Mouse (Mus musculus): ENCODE results near the gene Acap1. TPM values are rescaled to one million over a fixed set of nuclear protein-coding genes. Genes with fewer than 3 reads are reported as not detected.
A peak's percentile ranks its signal among the peaks of the same experiment; 100 is the strongest.
"Not testable (repeated sequence)": the region's sequence is repeated elsewhere in the genome, so short reads cannot be mapped to it uniquely, and the experiment has no call there.

The Acap1 gene
- polyA plus RNA-seq, 1 experiment from 2014 or later: 0.33 TPM

DNA sequence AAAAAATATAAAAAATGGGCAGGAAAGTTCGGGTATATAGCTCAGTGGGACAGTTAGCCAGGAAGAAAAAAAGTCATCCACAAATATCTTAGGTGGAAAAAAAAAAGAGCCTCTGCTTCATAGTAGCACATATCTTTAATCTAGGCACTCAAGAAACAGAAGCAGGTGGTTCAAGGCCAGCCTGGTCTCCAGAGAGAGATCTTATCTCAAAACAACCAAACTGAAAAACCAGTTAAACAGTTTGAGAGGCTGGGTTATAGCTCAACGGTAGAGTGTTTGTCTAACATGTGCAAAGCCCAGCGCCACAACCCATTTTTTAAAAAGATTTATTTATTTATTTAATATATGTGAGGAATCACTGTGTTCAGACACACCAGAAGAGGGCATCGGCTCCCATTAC is 37.7 kb upstream of the Acap1 start:
- no peak overlapping the region for H3K4me2 ChIP-seq (ENCODE audit: low read length)
- no peak overlapping the region for H3K9ac ChIP-seq (ENCODE audit: low read depth, low read length)
- 76% methylated on average over 4 of the region's 4 CpGs for WGBS
- no peaks in the 10 kb centered on the region; the same call in 1 of the 2 replicates for H3K27me3 ChIP-seq (ENCODE audit: insufficient read depth, low read length)
- H3K9me3 ChIP-seq (replicated peaks; ENCODE audit: low read length): no peaks in the 10 kb centered on the region
- H3K36me3 ChIP-seq (ENCODE audit: insufficient read depth, low read length): no peaks in the 10 kb centered on the region
- no peak for DNase-seq (ENCODE audit: low spot score)
- TF ChIP-seq CTCF (IDR thresholded peaks at IDR 0.05; ENCODE audit: low read depth): no peak
- H3K4me1 ChIP-seq (replicated peaks; ENCODE audit: insufficient read depth, low read length): peaks cover 24% of the 10 kb centered on the region
- ATAC-seq (replicated peaks; ENCODE audit: low FRiP score, low read depth): no peak
- H3K27ac ChIP-seq: no peak overlapping the region
- no peak overlapping the region for H3K4me3 ChIP-seq (replicated peaks; ENCODE audit: low read depth, low read length)

DNA sequence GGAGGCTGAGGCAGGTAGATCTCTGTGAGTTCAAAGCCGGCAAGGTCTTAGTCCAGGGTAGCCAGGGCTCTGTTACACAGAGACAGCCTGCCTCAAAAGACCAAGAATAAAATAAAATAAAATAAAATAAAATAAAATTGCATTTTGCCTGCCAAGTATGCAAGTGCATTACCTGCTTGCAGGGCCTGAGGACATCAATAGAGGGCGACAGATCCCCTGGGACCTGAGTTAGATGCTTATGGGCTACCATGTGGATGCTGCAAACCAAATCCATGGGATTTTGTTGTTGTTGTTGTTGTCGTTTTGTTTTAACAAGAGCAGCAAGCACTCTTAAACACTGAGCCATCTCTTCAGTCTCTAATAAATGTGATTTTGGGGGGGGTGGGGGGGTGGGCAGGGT is 36.9 kb upstream of the Acap1 start:
- H3K9ac ChIP-seq (ENCODE audit: low read depth, low read length): no peak overlapping the region
- H3K4me1 ChIP-seq (replicated peaks; ENCODE audit: insufficient read depth, low read length): peaks cover 20% of the 10 kb centered on the region
- DNase-seq (ENCODE audit: low spot score): no peak
- H3K9me3 ChIP-seq (replicated peaks; ENCODE audit: low read length): no peaks in the 10 kb centered on the region
- no peak for ATAC-seq (replicated peaks; ENCODE audit: low FRiP score, low read depth)
- peak; percentile 33; the same call in 1 of the 2 replicates for TF ChIP-seq CTCF (IDR thresholded peaks at IDR 0.05; ENCODE audit: low read depth)
- H3K4me3 ChIP-seq (replicated peaks; ENCODE audit: low read depth, low read length): no peak overlapping the region
- H3K27me3 ChIP-seq (ENCODE audit: insufficient read depth, low read length): no peaks in the 10 kb centered on the region; the same call in 1 of the 2 replicates
- 51% methylated on average over 3 of the region's 3 CpGs for WGBS
- H3K4me2 ChIP-seq (ENCODE audit: low read length): no peak overlapping the region
- no peaks in the 10 kb centered on the region for H3K36me3 ChIP-seq (ENCODE audit: insufficient read depth, low read length)
- no peak overlapping the region for H3K27ac ChIP-seq

GRCm38 (mm10) chr11:69931769-69932168 is 36.4 kb upstream of the Acap1 start:
- Histone ChIP-seq H3K9me3 (replicated peaks; ENCODE audit: low read length) (no peaks in the 10 kb centered on the region), H3K4me1 (replicated peaks; ENCODE audit: insufficient read depth, low read length) (peaks cover 15% of the 10 kb centered on the region), H3K4me3 (replicated peaks; ENCODE audit: low read depth, low read length) (no peak overlapping the region), H3K9ac (ENCODE audit: low read depth, low read length) (no peak overlapping the region), H3K27me3 (ENCODE audit: insufficient read depth, low read length) (no peaks in the 10 kb centered on the region; the same call in 1 of the 2 replicates), H3K36me3 (ENCODE audit: insufficient read depth, low read length) (no peaks in the 10 kb centered on the region), H3K4me2 (ENCODE audit: low read length) (no peak overlapping the region), H3K27ac (no peak overlapping the region)
- WGBS: 78% methylated on average over 8 of the region's 8 CpGs
- TF ChIP-seq CTCF (IDR thresholded peaks at IDR 0.05; ENCODE audit: low read depth): no peak
- no peak for ATAC-seq (replicated peaks; ENCODE audit: low FRiP score, low read depth)
- no peak for DNase-seq (ENCODE audit: low spot score)

GRCm38 (mm10) chr11:69930967-69931537 is 35.7 kb upstream of the Acap1 start:
- H3K9me3 ChIP-seq (replicated peaks; ENCODE audit: low read length): no peaks in the 10 kb centered on the region
- no peak for ATAC-seq (replicated peaks; ENCODE audit: low FRiP score, low read depth)
- H3K4me3 ChIP-seq (replicated peaks; ENCODE audit: low read depth, low read length): no peak overlapping the region
- no peaks in the 10 kb centered on the region for H3K36me3 ChIP-seq (ENCODE audit: insufficient read depth, low read length)
- H3K4me2 ChIP-seq (ENCODE audit: low read length): no peak overlapping the region
- no peak for DNase-seq (ENCODE audit: low spot score)
- no peak for TF ChIP-seq CTCF (IDR thresholded peaks at IDR 0.05; ENCODE audit: low read depth)
- no peak overlapping the region for H3K27ac ChIP-seq
- 49% methylated on average over 3 of the region's 3 CpGs for WGBS
- no peaks in the 10 kb centered on the region for H3K27me3 ChIP-seq (ENCODE audit: insufficient read depth, low read length)
- H3K4me1 ChIP-seq (replicated peaks; ENCODE audit: insufficient read depth, low read length): peaks cover 9% of the 10 kb centered on the region
- H3K9ac ChIP-seq (ENCODE audit: low read depth, low read length): no peak overlapping the region

- H3K9me3 ChIP-seq (replicated peaks; ENCODE audit: low read length); H3K27me3 ChIP-seq (ENCODE audit: insufficient read depth, low read length); H3K9ac ChIP-seq (ENCODE audit: low read depth, low read length); DNase-seq (ENCODE audit: low spot score); H3K36me3 ChIP-seq (ENCODE audit: insufficient read depth, low read length); H3K4me1 ChIP-seq (replicated peaks; ENCODE audit: insufficient read depth, low read length); ATAC-seq (replicated peaks; ENCODE audit: low FRiP score, low read depth); H3K27ac ChIP-seq; H3K4me2 ChIP-seq (ENCODE audit: low read length); H3K4me3 ChIP-seq (replicated peaks; ENCODE audit: low read depth, low read length): not testable (repeated sequence)
- WGBS: 89% methylated on average over 8 of the region's 8 CpGs
Observed at GRCm38 (mm10) chr11:69930176-69930575, 34.8 kb upstream of the Acap1 start.

DNA sequence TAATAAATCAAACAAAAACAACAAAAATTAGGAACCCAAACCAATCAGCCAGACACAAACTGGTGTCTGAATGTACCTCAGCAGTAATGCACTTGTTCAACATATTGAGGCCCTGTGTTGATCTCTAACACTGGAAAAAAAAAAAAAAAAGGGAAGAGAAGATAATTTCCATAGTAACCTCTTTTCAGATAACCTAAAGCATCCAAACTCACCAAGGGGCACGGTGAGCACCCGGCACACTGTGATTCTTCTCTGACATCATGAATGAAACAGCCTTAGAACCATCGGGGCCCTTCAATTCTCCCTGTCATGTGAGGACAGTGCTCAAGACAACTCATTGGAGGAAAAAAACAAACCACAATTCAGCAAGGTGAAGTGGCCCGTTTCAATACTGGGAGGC is 34.4 kb upstream of the Acap1 start:
- H3K9me3 ChIP-seq (replicated peaks; ENCODE audit: low read length): no peaks in the 10 kb centered on the region
- no peak for ATAC-seq (replicated peaks; ENCODE audit: low FRiP score, low read depth)
- no peaks in the 10 kb centered on the region for H3K27me3 ChIP-seq (ENCODE audit: insufficient read depth, low read length)
- no peak overlapping the region for H3K4me2 ChIP-seq (ENCODE audit: low read length)
- H3K36me3 ChIP-seq (ENCODE audit: insufficient read depth, low read length): no peaks in the 10 kb centered on the region
- no peak overlapping the region for H3K4me3 ChIP-seq (replicated peaks; ENCODE audit: low read depth, low read length)
- DNase-seq (ENCODE audit: low spot score): no peak
- no peak for TF ChIP-seq CTCF (IDR thresholded peaks at IDR 0.05; ENCODE audit: low read depth)
- no peak overlapping the region for H3K27ac ChIP-seq
- 80% methylated on average over 4 of the region's 4 CpGs for WGBS
- no peak overlapping the region for H3K9ac ChIP-seq (ENCODE audit: low read depth, low read length)
- no peaks in the 10 kb centered on the region for H3K4me1 ChIP-seq (replicated peaks; ENCODE audit: insufficient read depth, low read length)

- DNase-seq (ENCODE audit: low spot score): no peak
- whole genome bisulfite sequencing: 97% methylated on average over 2 of the region's 2 CpGs
- H3K4me1 ChIP-seq (replicated peaks; ENCODE audit: insufficient read depth, low read length): no peaks in the 10 kb centered on the region
Observed at GRCm38 (mm10) chr11:69927501-69927900, 32.2 kb upstream of the Acap1 start.

More at GRCm38 (mm10) chr11:69927501-69927900, 32.2 kb upstream of the Acap1 start:
- Histone ChIP-seq H3K27me3 (ENCODE audit: insufficient read depth, low read length) (no peaks in the 10 kb centered on the region), H3K27ac (no peak overlapping the region), H3K4me3 (replicated peaks; ENCODE audit: low read depth, low read length) (no peak overlapping the region), H3K9me3 (replicated peaks; ENCODE audit: low read length) (no peaks in the 10 kb centered on the region), H3K9ac (ENCODE audit: low read depth, low read length) (no peak overlapping the region), H3K4me2 (ENCODE audit: low read length) (no peak overlapping the region), H3K36me3 (ENCODE audit: insufficient read depth, low read length) (no peaks in the 10 kb centered on the region)
- 0 out of 2 replicates have a peak, but pooled peaks have one; percentile 13 for TF ChIP-seq CTCF (IDR thresholded peaks at IDR 0.05; ENCODE audit: low read depth)
- ATAC-seq (replicated peaks; ENCODE audit: low FRiP score, low read depth): no peak
